Mouse (Mus musculus) erythroblast, embryonic 14.5 days (primary cell): ENCODE data around the gene Lyrm7.

Experiments used
- GATA1 ChIP-seq: IDR thresholded peaks from 2 replicates; pipeline ENCODE4 v1.6.1; 2012; ENCODE audit warnings: low read length, inconsistent platforms, mixed read lengths
- TAL1 ChIP-seq: IDR thresholded peaks from 3 replicates; pipeline ENCODE4 v1.6.1; 2012; ENCODE audit warnings: low read length, inconsistent platforms, mixed read lengths

- TF ChIP-seq GATA1 (no peak), TAL1 (no peak)
Observed at GRCm38 (mm10) chr11:54868445-54868844, 7.7 kb upstream of the Lyrm7 start.
